Mouse (Mus musculus) MEL (cell line): Measurements from ENCODE around the gene E130309D02Rik. TPM values are rescaled to one million over a fixed set of nuclear protein-coding genes. Genes with fewer than 3 reads are reported as not detected.

ENCODE experiments used
- DNase-seq: peaks from one replicate; pipeline ENCODE4 v3.0.0; 2011; ENCODE audit warnings: low read depth, low spot score
- H3K27ac ChIP-seq: 2 replicates; pipeline ENCODE4 v1.5.1; 2012; ENCODE audit warnings: low read depth, mild to moderate bottlenecking, control low read depth, low read length, moderate library complexity; ENCODE audit not compliant: control insufficient read depth
- H3K27me3 ChIP-seq, 2 experiments: fragments of 150-350 bp in 1 of 2; sonication (generic) in 1 of 2; 2 replicates each; pipeline ENCODE4 v1.6.1; 2012; ENCODE audit warnings: low read length in 2 of 2, mild to moderate bottlenecking in 2 of 2, improper control_type of control experiment in 1 of 2, moderate library complexity in 1 of 2; ENCODE audit not compliant: insufficient read depth in 2 of 2, control insufficient read depth in 1 of 2
- H3K36me3 ChIP-seq, 2 experiments: 2 replicates each; pipeline ENCODE4 v1.6.1; 2012 to 2014; ENCODE audit warnings: low read length in 2 of 2, improper control_type of control experiment in 1 of 2, inconsistent platforms in 1 of 2, mild to moderate bottlenecking in 1 of 2; ENCODE audit not compliant: insufficient read depth in 2 of 2, control insufficient read depth in 1 of 2
- H3K4me1 ChIP-seq, 2 experiments: fragments of 150-350 bp in 1 of 2; sonication (generic) in 1 of 2; 2 replicates each; pipeline ENCODE4 v1.6.1; 2012; ENCODE audit warnings: low read length in 2 of 2, improper control_type of control experiment in 1 of 2, mild to moderate bottlenecking in 1 of 2; ENCODE audit not compliant: insufficient read depth in 2 of 2, control insufficient read depth in 1 of 2
- H3K4me3 ChIP-seq, 2 experiments: fragments of 150-350 bp in 1 of 2; sonication (generic) in 1 of 2; 2 replicates each; pipeline ENCODE4 v1.5.1; 2012; ENCODE audit warnings: low read depth in 2 of 2, low read length in 2 of 2, mild to moderate bottlenecking in 2 of 2, moderate library complexity in 2 of 2, control low read depth in 1 of 2, improper control_type of control experiment in 1 of 2; ENCODE audit not compliant: control insufficient read depth in 1 of 2, insufficient read depth in 1 of 2
- H3K79me2 ChIP-seq: 2 replicates; pipeline ENCODE4 v1.6.1; 2012; ENCODE audit warnings: mild to moderate bottlenecking, low read length, moderate library complexity; ENCODE audit not compliant: control insufficient read depth, poor library complexity, insufficient read depth
- H3K9ac ChIP-seq: 2 replicates; pipeline ENCODE4 v1.6.1; 2012; ENCODE audit warnings: low read depth, mild to moderate bottlenecking, control low read depth, low read length, moderate library complexity; ENCODE audit not compliant: control insufficient read depth, poor library complexity, severe bottlenecking
- H3K9me3 ChIP-seq: fragments of 150-350 bp; sonication (generic); replicated peaks from 2 replicates; pipeline ENCODE4 v1.6.1; 2012; ENCODE audit warnings: mild to moderate bottlenecking, low read length, improper control_type of control experiment, moderate library complexity; ENCODE audit not compliant: insufficient read depth
- CHD1 ChIP-seq: IDR thresholded peaks from 2 replicates; pipeline ENCODE4 v1.6.1; 2012; ENCODE audit warnings: low read depth, mild to moderate bottlenecking, inconsistent platforms, low read length, improper control_type of control experiment
- CHD2 ChIP-seq: IDR thresholded peaks from 2 replicates; pipeline ENCODE4 v1.6.1; 2011; ENCODE audit warnings: low read length, improper control_type of control experiment
- CTCF ChIP-seq, 3 experiments: IDR thresholded peaks in 2 of 3; conservative IDR thresholded peaks in 1 of 3; 2 replicates each; pipeline ENCODE4 v1.5.1; 2011 to 2012; ENCODE audit warnings: low read length in 3 of 3, low read depth in 2 of 3, mild to moderate bottlenecking in 2 of 3, improper control_type of control experiment in 1 of 3, inconsistent platforms in 1 of 3, mixed read lengths in 1 of 3, moderate library complexity in 1 of 3; ENCODE audit not compliant: control insufficient read depth in 1 of 3, insufficient read depth in 1 of 3, poor library complexity in 1 of 3, severe bottlenecking in 1 of 3
- ELF1 ChIP-seq: IDR thresholded peaks from 2 replicates; pipeline ENCODE4 v1.6.1; 2014; ENCODE audit warnings: low read depth, mild to moderate bottlenecking, inconsistent platforms, low read length, improper control_type of control experiment, moderate library complexity
- EP300 ChIP-seq, 2 experiments: IDR thresholded peaks; 2 replicates each; pipeline ENCODE4 v1.6.1; 2011; ENCODE audit warnings: improper control_type of control experiment in 2 of 2, low read length in 2 of 2, low read depth in 1 of 2, mild to moderate bottlenecking in 1 of 2
- GABPA ChIP-seq: IDR thresholded peaks from 2 replicates; pipeline ENCODE4 v1.6.1; 2012; ENCODE audit warnings: low read depth, mild to moderate bottlenecking, inconsistent platforms, low read length, improper control_type of control experiment, moderate library complexity
- GATA1 ChIP-seq: IDR thresholded peaks from 2 replicates; pipeline ENCODE4 v1.6.1; 2011; ENCODE audit warnings: low read depth, low read length, improper control_type of control experiment
- JUND ChIP-seq: IDR thresholded peaks from 2 replicates; pipeline ENCODE4 v1.6.1; 2011; ENCODE audit warnings: low read depth, mild to moderate bottlenecking, improper control_type of control experiment, low read length
- MAFK ChIP-seq: IDR thresholded peaks from 2 replicates; pipeline ENCODE4 v1.6.1; 2011; ENCODE audit warnings: low read depth, mild to moderate bottlenecking, low read length, improper control_type of control experiment, borderline replicate concordance
- MAX ChIP-seq: IDR thresholded peaks from 2 replicates; pipeline ENCODE4 v1.6.1; 2011; ENCODE audit warnings: low read length, improper control_type of control experiment
- MEF2A ChIP-seq: IDR thresholded peaks from 2 replicates; pipeline ENCODE4 v1.6.1; 2014; ENCODE audit warnings: low read depth, mild to moderate bottlenecking, inconsistent platforms, low read length, improper control_type of control experiment; ENCODE audit not compliant: poor library complexity, insufficient replicate concordance, severe bottlenecking; ENCODE audit errors: extremely low read depth
- MXI1 ChIP-seq: IDR thresholded peaks from 2 replicates; pipeline ENCODE4 v1.6.1; 2011; ENCODE audit warnings: mild to moderate bottlenecking, low read depth, low read length, improper control_type of control experiment
- MYB ChIP-seq: IDR thresholded peaks from 2 replicates; pipeline ENCODE4 v1.6.1; 2011; ENCODE audit warnings: mild to moderate bottlenecking, low read depth, low read length, improper control_type of control experiment
- MYC ChIP-seq: IDR thresholded peaks from 2 replicates; pipeline ENCODE4 v1.6.1; 2011; ENCODE audit warnings: low read depth, mild to moderate bottlenecking, low read length, improper control_type of control experiment, moderate library complexity
- NELFE ChIP-seq: IDR thresholded peaks from 2 replicates; pipeline ENCODE4 v1.6.1; 2011; ENCODE audit warnings: low read depth, low read length, improper control_type of control experiment
- NRF1 ChIP-seq: IDR thresholded peaks from 2 replicates; pipeline ENCODE4 v1.6.1; 2014; ENCODE audit warnings: low read depth, mild to moderate bottlenecking, inconsistent platforms, low read length, improper control_type of control experiment, moderate library complexity; ENCODE audit not compliant: poor library complexity, insufficient read depth, severe bottlenecking
- POLR2AphosphoS2 ChIP-seq: IDR thresholded peaks from 2 replicates; pipeline ENCODE4 v1.6.1; 2011; ENCODE audit warnings: low read length, improper control_type of control experiment
- POLR2AphosphoS5 ChIP-seq: IDR thresholded peaks from 2 replicates; pipeline ENCODE4 v1.6.1; 2012; ENCODE audit warnings: low read depth, borderline replicate concordance, mild to moderate bottlenecking, inconsistent platforms, low read length, moderate library complexity, mixed read lengths
- RAD21 ChIP-seq: IDR thresholded peaks from 2 replicates; pipeline ENCODE4 v1.6.1; 2011; ENCODE audit warnings: mild to moderate bottlenecking, low read depth, low read length, improper control_type of control experiment
- RCOR1 ChIP-seq: IDR thresholded peaks from 2 replicates; pipeline ENCODE4 v1.6.1; 2012; ENCODE audit warnings: low read depth, mild to moderate bottlenecking, inconsistent platforms, low read length, improper control_type of control experiment
- SIN3A ChIP-seq: IDR thresholded peaks from 2 replicates; pipeline ENCODE4 v1.6.1; 2012; ENCODE audit warnings: low read length, improper control_type of control experiment, inconsistent platforms
- SMC3 ChIP-seq: IDR thresholded peaks from 2 replicates; pipeline ENCODE4 v1.6.1; 2011; ENCODE audit warnings: low read depth, low read length, improper control_type of control experiment
- TBP ChIP-seq: IDR thresholded peaks from 2 replicates; pipeline ENCODE4 v1.8.0; 2011; ENCODE audit warnings: low read depth, low read length, improper control_type of control experiment
- TCF12 ChIP-seq: IDR thresholded peaks from 2 replicates; pipeline ENCODE4 v1.6.1; 2014; ENCODE audit warnings: low read depth, mild to moderate bottlenecking, inconsistent platforms, low read length, improper control_type of control experiment, moderate library complexity
- UBTF ChIP-seq: IDR thresholded peaks from 2 replicates; pipeline ENCODE4 v1.6.1; 2012; ENCODE audit warnings: low read depth, mild to moderate bottlenecking, inconsistent platforms, low read length, improper control_type of control experiment, moderate library complexity, borderline replicate concordance; ENCODE audit not compliant: insufficient read depth
- USF1 ChIP-seq: IDR thresholded peaks from 2 replicates; pipeline ENCODE4 v1.6.1; 2014; ENCODE audit warnings: low read depth, mild to moderate bottlenecking, inconsistent platforms, low read length, improper control_type of control experiment, moderate library complexity
- ZC3H11A ChIP-seq: IDR thresholded peaks from 2 replicates; pipeline ENCODE4 v1.6.1; 2012; ENCODE audit warnings: low read depth, mild to moderate bottlenecking, inconsistent platforms, low read length, improper control_type of control experiment
- ZKSCAN1 ChIP-seq: IDR thresholded peaks from 2 replicates; pipeline ENCODE4 v1.6.1; 2012; ENCODE audit warnings: low read depth, mild to moderate bottlenecking, inconsistent platforms, low read length, improper control_type of control experiment, moderate library complexity
- polyA plus RNA-seq, 2 experiments: library from polyadenylated mRNA; stranded (reverse) in 1 of 2; unstranded in 1 of 2; fragments of >175 nt in 1 of 2; fragments of >200 nt in 1 of 2; gene quantifications; 2 replicates each; pipeline versions ENCODE4 v1.2.1 to v1.2.4; 2012; ENCODE audit warnings: low replicate concordance in 2 of 2, low read depth in 1 of 2; ENCODE audit not compliant: insufficient read length in 2 of 2, insufficient read depth in 1 of 2, missing spikeins in 1 of 2
- total RNA-seq: library from RNA; depleted of rRNA; stranded (reverse); fragments of 300-350 nt; gene quantifications from 2 replicates; pipeline ENCODE4 v1.2.3, GENCODE M21; 2012

E130309D02Rik gene
- total and polyA plus RNA-seq, 3 experiments: 59.3 to 92.4 TPM; not detected in 1

DNA sequence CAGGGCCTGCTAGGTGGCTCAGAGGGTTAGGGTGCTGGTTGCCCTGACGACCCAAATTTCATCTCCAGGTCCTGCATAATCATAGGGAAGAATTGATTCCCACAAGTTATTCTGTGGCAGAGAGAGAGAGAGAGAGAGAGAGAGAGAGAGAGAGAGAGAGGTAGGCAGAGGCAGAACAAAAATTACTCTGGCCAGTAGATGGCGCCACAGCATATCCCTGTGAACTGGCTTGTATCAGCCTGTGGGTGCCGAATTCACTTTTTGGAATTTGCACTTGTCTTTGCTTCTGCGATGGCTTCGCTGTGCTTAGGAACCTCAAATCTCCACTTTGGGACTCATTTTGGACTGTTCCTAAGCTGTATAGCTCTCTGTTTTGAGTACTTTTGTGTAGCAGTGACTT, 18.7 kb upstream of the E130309D02Rik start:
- Histone ChIP-seq H3K4me1 (peaks cover 0 to 6% of the 10 kb centered on the region in 2 experiments; a peak in 1 of 4 replicates), H3K9ac (no peak overlapping the region; the same call in 1 of the 2 replicates), H3K9me3 (no peaks in the 10 kb centered on the region), H3K27me3 (no peaks in the 10 kb centered on the region), H3K79me2 (peaks cover under 1% of the 10 kb centered on the region), H3K36me3 (no peaks in the 10 kb centered on the region; a peak in 1 of 4 replicates), H3K4me3 (peak overlapping the region; percentile 37 to 70), H3K27ac (no peak overlapping the region)
- TF ChIP-seq TBP (no peak), RAD21 (peak; percentile 70), SIN3A (no peak), JUND (peak; percentile 99), CTCF (IDR thresholded peaks at IDR 0.05 in 2 of 3, conservative IDR thresholded peaks at IDR 0.05 in 1 of 3; ENCODE audit: control insufficient read depth in 1 of 3, insufficient read depth in 1 of 3, low read depth in 2 of 3, low read length in 3 of 3, poor library complexity in 1 of 3, severe bottlenecking in 1 of 3) (peak; percentile 80 to 84 (median 82)), ZC3H11A (peak; percentile 39; the same call in 1 of the 2 replicates), CHD2 (no peak), SMC3 (peak; percentile 64), EP300 (IDR thresholded peaks at IDR 0.05; ENCODE audit: low read depth in 1 of 2, low read length in 2 of 2) (no peak), POLR2AphosphoS5 (no peak), NRF1 (no peak)
- peak; percentile 87 for DNase-seq

DNA sequence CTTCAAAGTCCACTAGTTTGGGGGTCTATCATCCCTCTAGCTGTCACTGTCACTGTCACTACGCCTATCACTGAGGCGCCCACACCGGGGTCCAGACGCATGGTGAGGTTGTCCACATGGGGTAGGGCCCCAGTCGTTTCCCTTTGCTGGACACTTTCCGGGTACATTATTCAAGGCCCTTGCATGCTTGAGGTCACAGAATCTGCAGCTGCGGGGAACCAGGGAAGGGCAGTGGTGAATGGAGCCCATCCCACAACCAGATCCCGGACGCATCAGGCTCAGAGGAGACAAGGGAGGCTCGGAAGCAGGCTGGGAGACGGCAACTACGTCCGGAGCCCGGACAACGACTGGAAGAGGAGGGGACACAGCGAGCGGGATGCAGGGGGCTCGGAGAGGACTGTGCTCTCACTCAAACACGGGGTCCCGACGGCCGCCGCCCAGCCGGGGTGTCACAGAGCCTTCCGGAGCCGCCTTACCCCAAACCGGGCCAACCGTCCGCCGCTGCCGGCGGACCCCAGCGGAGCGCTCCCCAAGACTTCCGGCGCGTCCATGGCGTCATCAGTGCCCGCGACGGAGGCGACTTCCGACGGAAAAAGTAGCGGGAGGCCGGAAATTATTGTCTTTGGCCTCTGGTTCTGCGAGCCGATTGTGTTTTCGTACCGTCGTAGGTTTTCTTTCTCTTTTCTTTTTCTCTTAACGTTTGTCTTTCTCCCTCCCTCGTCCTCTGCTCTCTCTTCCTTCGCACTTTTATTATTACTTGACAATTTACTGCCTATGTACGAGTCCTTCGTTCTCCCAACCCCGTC, 13.7 kb upstream of the E130309D02Rik start, which contains the start of gene Zdhhc4:
Zdhhc4 (minus strand) TSS at position 567 of the 806 bp plus-strand sequence.
- H3K36me3 ChIP-seq: peaks cover 0 to 6% of the 10 kb centered on the region in 2 experiments; a peak in 1 of 4 replicates
- peaks cover 0 to 17% of the 10 kb centered on the region in 2 experiments; a peak in 2 of 4 replicates for H3K4me1 ChIP-seq
- peak within 1 kb of the TSS; percentile 92 for H3K9ac ChIP-seq
- DNase-seq: peak; percentile 91
- H3K27ac ChIP-seq: peak within 1 kb of the TSS; percentile 81
- H3K9me3 ChIP-seq: no peaks in the 10 kb centered on the region
- peaks cover 19% of the 10 kb centered on the region for H3K79me2 ChIP-seq
- no peaks in the 10 kb centered on the region for H3K27me3 ChIP-seq
- H3K4me3 ChIP-seq: peak within 1 kb of the TSS; percentile 82 to 94
- TF ChIP-seq MXI1 (peak; percentile 79), EP300 (IDR thresholded peaks at IDR 0.05; ENCODE audit: low read depth in 1 of 2, low read length in 2 of 2) (peak in 1 of 2 experiments; percentile 26; a peak in 1 of 4 replicates), SMC3 (no peak), MYC (no peak; the same call in 1 of the 2 replicates), MAFK (no peak), RAD21 (no peak), ELF1 (peak; percentile 97), JUND (peak; percentile 69; the same call in 1 of the 2 replicates), GABPA (no peak), NRF1 (no peak), RCOR1 (peak; percentile 52; the same call in 1 of the 2 replicates), UBTF (0 out of 2 replicates have a peak, but pooled peaks have one; percentile 45), POLR2AphosphoS5 (no peak), GATA1 (no peak), MAX (no peak), MEF2A (no peak), TCF12 (peak; percentile 60; the same call in 1 of the 2 replicates), NELFE (peak; percentile 95), CHD2 (no peak), MYB (peak; percentile 67), SIN3A (peak; percentile 97), CHD1 (no peak), ZKSCAN1 (no peak), POLR2AphosphoS2 (peak; percentile 86; the same call in 1 of the 2 replicates), USF1 (no peak)
